Mouse (Mus musculus) myocyte (in vitro differentiated cells): Measurements from ENCODE around the gene Sash1.

ENCODE experiments used
- CEBPB ChIP-seq: IDR thresholded peaks from 2 replicates; pipeline ENCODE4 v1.6.1; 2011; ENCODE audit warnings: mild to moderate bottlenecking, moderate library complexity; ENCODE audit not compliant: poor library complexity, insufficient read depth, severe bottlenecking
- MAX ChIP-seq: IDR thresholded peaks from one replicate; pipeline ENCODE4 v1.6.1; 2011; ENCODE audit warnings: low read depth, mild to moderate bottlenecking, control low read depth
- MYOD1 ChIP-seq, 3 experiments: IDR thresholded peaks; one replicate each; pipeline ENCODE4 v1.6.1; 2011; ENCODE audit warnings: control low read depth in 2 of 3, low read depth in 2 of 3, mild to moderate bottlenecking in 2 of 3, moderate library complexity in 1 of 3; ENCODE audit not compliant: insufficient read length in 2 of 3, control insufficient read depth in 1 of 3
- MYOG ChIP-seq, 3 experiments: IDR thresholded peaks; one replicate each; pipeline ENCODE4 v1.6.1; 2011; ENCODE audit warnings: control low read depth in 2 of 3, low read depth in 2 of 3, mild to moderate bottlenecking in 2 of 3; ENCODE audit not compliant: insufficient read length in 2 of 3, control insufficient read depth in 1 of 3, insufficient read depth in 1 of 3
- POLR2A ChIP-seq: IDR thresholded peaks from one replicate; pipeline ENCODE4 v1.6.1; 2011; ENCODE audit warnings: low read depth, mild to moderate bottlenecking, control low read depth, moderate library complexity; ENCODE audit not compliant: insufficient read length
- POLR2AphosphoS2 ChIP-seq: IDR thresholded peaks from one replicate; pipeline ENCODE4 v1.6.1; 2011; ENCODE audit warnings: low read depth, control low read depth; ENCODE audit not compliant: insufficient read length
- REST ChIP-seq: IDR thresholded peaks from one replicate; pipeline ENCODE4 v1.6.1; 2011; ENCODE audit warnings: mild to moderate bottlenecking, control low read depth, moderate library complexity; ENCODE audit not compliant: insufficient read depth, insufficient read length
- TCF12 ChIP-seq: IDR thresholded peaks from one replicate; pipeline ENCODE4 v1.6.1; 2011; ENCODE audit warnings: mild to moderate bottlenecking, control low read depth; ENCODE audit not compliant: poor library complexity, insufficient read depth, severe bottlenecking
- USF1 ChIP-seq: IDR thresholded peaks from one replicate; pipeline ENCODE4 v1.6.1; 2011; ENCODE audit warnings: low read depth, mild to moderate bottlenecking, control low read depth, moderate library complexity

DNA sequence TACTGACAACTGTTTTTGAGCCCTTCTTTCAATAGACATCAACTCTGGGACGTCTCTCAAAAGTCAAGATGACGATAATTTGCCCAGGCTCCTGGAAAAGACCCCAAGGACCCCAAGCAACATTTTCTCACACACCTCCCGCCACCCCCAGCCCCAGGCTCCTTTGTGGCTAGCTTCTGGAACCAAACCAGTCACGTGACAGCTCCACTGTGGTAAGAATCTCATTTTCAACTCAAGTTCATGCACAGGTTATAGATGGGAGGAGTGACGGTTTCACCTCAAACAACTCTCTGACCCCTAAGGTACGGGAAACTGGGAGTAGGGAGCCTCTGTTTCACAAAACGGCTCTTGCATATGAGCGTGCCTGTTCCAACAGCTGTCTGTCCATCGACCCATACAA lies 25.2 kb downstream of the Sash1 start:
- TF ChIP-seq USF1 (no peak), CEBPB (no peak), POLR2A (no peak), MAX (no peak), MYOG (IDR thresholded peaks at IDR 0.05; ENCODE audit: control insufficient read depth in 1 of 3, insufficient read depth in 1 of 3, insufficient read length in 2 of 3, low read depth in 2 of 3) (no peak), REST (no peak), POLR2AphosphoS2 (no peak), MYOD1 (IDR thresholded peaks at IDR 0.05; ENCODE audit: control insufficient read depth in 1 of 3, insufficient read length in 2 of 3, low read depth in 2 of 3) (no peak), TCF12 (no peak)
